In the genomic region with DNA sequence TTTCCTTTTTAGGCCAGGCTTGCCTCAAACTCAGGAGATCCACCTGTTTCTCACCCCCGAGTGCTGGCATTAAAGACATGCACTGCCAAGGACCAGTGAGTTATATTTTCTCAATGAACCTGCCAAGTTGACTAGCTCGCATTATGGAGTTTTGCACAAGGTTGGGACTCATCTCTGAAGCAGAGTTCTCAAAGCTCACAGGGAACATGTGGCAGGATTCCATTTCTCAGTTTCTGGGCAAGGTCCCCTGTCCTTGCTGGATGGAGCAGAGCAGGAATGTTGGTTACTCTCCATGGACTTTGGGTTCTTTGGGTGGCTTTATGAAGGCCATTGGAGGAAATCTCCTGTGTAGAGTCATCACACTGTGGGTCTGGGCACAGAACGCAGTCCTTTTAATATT, we compare ENCODE assay signal across 9 mouse cellular contexts. TPM values are rescaled to one million over a fixed set of nuclear protein-coding genes. Genes with fewer than 3 reads are reported as not detected.
DNase-seq lines count a peak whose midpoint lies in the region; ATAC-seq and TF ChIP-seq lines count a peak whose summit lies in the region.
"Had no signal": no experiment of that assay in that cellular context is flagged by ENCODE, and none has a peak within 500 bp of the region (broad histone marks: within the 10 kb centered on the region; RNA-seq: fewer than 3 reads in every experiment).

No protein-coding gene starts in this region.

- H3K27me3 ChIP-seq in lung, embryonic 16.5 days (ENCODE audit: control insufficient read depth, insufficient read depth, low read depth, low read length): no peaks in the 10 kb centered on the region
- H3K27me3 ChIP-seq in limb, embryonic 14.5 days (ENCODE audit: control insufficient read depth, insufficient read depth, low read length): no peaks in the 10 kb centered on the region
- no peaks in the 10 kb centered on the region for H3K27me3 ChIP-seq in stomach, embryonic 15.5 days (replicated peaks)

- ATAC-seq in lung, embryonic 16.5 days (ENCODE audit: low read depth): no peak
- ATAC-seq in limb, embryonic 14.5 days (ENCODE audit: low FRiP score, low read depth): no peak
- ATAC-seq in stomach, embryonic 15.5 days (ENCODE audit: insufficient read depth, low FRiP score, low read depth): no peak

- no peak for TF ChIP-seq POLR2A in limb, embryonic 14.5 days (IDR thresholded peaks at IDR 0.05; ENCODE audit: borderline replicate concordance, extremely low read depth, insufficient read depth, insufficient read length)

- peak overlapping the region; percentile 51 for H3K4me3 ChIP-seq in lung, embryonic 16.5 days (ENCODE audit: low read length)
- H3K4me3 ChIP-seq in limb, embryonic 14.5 days (replicated peaks; ENCODE audit: low read length): peak overlapping the region; percentile 36
- peak overlapping the region; percentile 44 for H3K4me3 ChIP-seq in stomach, embryonic 15.5 days (replicated peaks)

- H3K4me1 ChIP-seq in lung, embryonic 16.5 days (replicated peaks; ENCODE audit: control insufficient read depth, insufficient read depth, low read length): peaks cover 4% of the 10 kb centered on the region
- no peaks in the 10 kb centered on the region for H3K4me1 ChIP-seq in limb, embryonic 14.5 days (ENCODE audit: control insufficient read depth, insufficient read depth, low read length)
- H3K4me1 ChIP-seq in stomach, embryonic 15.5 days: peaks cover 5% of the 10 kb centered on the region; the same call in 1 of the 2 replicates

- no peaks in the 10 kb centered on the region for H3K36me3 ChIP-seq in lung, embryonic 16.5 days (ENCODE audit: control insufficient read depth, insufficient read depth, low read length)
- H3K36me3 ChIP-seq in limb, embryonic 14.5 days (ENCODE audit: control insufficient read depth, insufficient read depth, low read length): no peaks in the 10 kb centered on the region
- H3K36me3 ChIP-seq in stomach, embryonic 15.5 days: no peaks in the 10 kb centered on the region

- WGBS in lung, embryonic 16.5 days: 79% methylated on average over 3 of the region's 3 CpGs
- WGBS in limb, embryonic 14.5 days: 85% methylated on average over 3 of the region's 3 CpGs
- 79% methylated on average over 3 of the region's 3 CpGs for WGBS in stomach, embryonic 15.5 days

- peak overlapping the region; percentile 74 for H3K4me2 ChIP-seq in lung, embryonic 16.5 days (ENCODE audit: low read depth, low read length)
- peak overlapping the region; percentile 63 for H3K4me2 ChIP-seq in limb, embryonic 14.5 days (replicated peaks; ENCODE audit: low read depth, low read length, severe bottlenecking)
- peak overlapping the region; percentile 77 for H3K4me2 ChIP-seq in stomach, embryonic 15.5 days

- DNase-seq in adrenal gland, postnatal 14 days: peak; percentile 17
- DNase-seq in adrenal gland, adult (ENCODE audit: inconsistent age in 2 of 2, low spot score in 1 of 2): no peak
- no peak for DNase-seq in lung, adult 18-20 months
- no peak for DNase-seq in limb, embryonic 14.5 days (ENCODE audit: low spot score)
- no peak for DNase-seq in urinary bladder, adult 18-20 months (ENCODE audit: low spot score in 2 of 2)
- DNase-seq in left cerebral cortex, adult 11 months (ENCODE audit: low spot score): no peak

- no peak overlapping the region; the same call in 1 of the 2 replicates for H3K27ac ChIP-seq in lung, embryonic 16.5 days (ENCODE audit: low read length)
- no peak overlapping the region for H3K27ac ChIP-seq in limb, embryonic 14.5 days (replicated peaks; ENCODE audit: low read depth, low read length)
- H3K27ac ChIP-seq in stomach, embryonic 15.5 days: no peak overlapping the region

- H3K9me3 ChIP-seq in lung, embryonic 16.5 days (ENCODE audit: control insufficient read depth, low read length): no peaks in the 10 kb centered on the region
- no peaks in the 10 kb centered on the region for H3K9me3 ChIP-seq in limb, embryonic 14.5 days (ENCODE audit: control insufficient read depth, low read length)
- H3K9me3 ChIP-seq in stomach, embryonic 15.5 days: no peaks in the 10 kb centered on the region

- H3K9ac ChIP-seq in lung, embryonic 16.5 days (ENCODE audit: low read length): peak overlapping the region; percentile 61
- H3K9ac ChIP-seq in limb, embryonic 14.5 days (ENCODE audit: low read depth, low read length, severe bottlenecking): no peak overlapping the region
- no peak overlapping the region for H3K9ac ChIP-seq in stomach, embryonic 15.5 days

RNA-seq across cellular contexts. Expression of a gene that starts 0.5 kb away (rescaled TPM):
- total RNA-seq in adrenal gland, postnatal 14 days (2021): not detected in 2 replicates
- polyA plus RNA-seq in lung, embryonic 16.5 days (2015; fragmentation: Nextera tagmentation; extraction: Ambion mirVana): not detected in 2 replicates
- not detected in 2 replicates for polyA plus RNA-seq in limb, embryonic 14.5 days (2012; rRNA removed)
- not detected in 2 replicates for polyA plus RNA-seq in limb, embryonic 14.5 days (2014; fragmentation: Nextera tagmentation; extraction: Ambion mirVana)
- 0.09 and 0.13 TPM in 2 replicates for polyA plus RNA-seq in stomach, embryonic 15.5 days (2015; fragmentation: Nextera tagmentation; extraction: Ambion mirVana)
- total RNA-seq: layer of hippocampus, postnatal 14 days had no signal

RNA-seq across cellular contexts. Expression of a gene that starts 0.7 kb away (rescaled TPM):
- 23.3 and 27.6 TPM in 2 replicates for total RNA-seq in adrenal gland, postnatal 14 days (2021)
- polyA plus RNA-seq in lung, embryonic 16.5 days (2015; fragmentation: Nextera tagmentation; extraction: Ambion mirVana): 18.8 and 19.4 TPM in 2 replicates
- 27.4 and 29.0 TPM in 2 replicates for polyA plus RNA-seq in limb, embryonic 14.5 days (2012; rRNA removed)
- polyA plus RNA-seq in limb, embryonic 14.5 days (2014; fragmentation: Nextera tagmentation; extraction: Ambion mirVana): 23.4 and 26.6 TPM in 2 replicates
- polyA plus RNA-seq in stomach, embryonic 15.5 days (2015; fragmentation: Nextera tagmentation; extraction: Ambion mirVana): 17.3 and 18.8 TPM in 2 replicates

RNA-seq across cellular contexts. Expression of a gene that starts 10.6 kb away (rescaled TPM):
- total RNA-seq in adrenal gland, postnatal 14 days (2021): 44.2 and 52.7 TPM in 2 replicates
- polyA plus RNA-seq in lung, embryonic 16.5 days (2015; fragmentation: Nextera tagmentation; extraction: Ambion mirVana): 7.2 and 11.7 TPM in 2 replicates
- polyA plus RNA-seq in limb, embryonic 14.5 days (2012; rRNA removed): 13.5 and 15.0 TPM in 2 replicates
- 10.0 and 10.8 TPM in 2 replicates for polyA plus RNA-seq in limb, embryonic 14.5 days (2014; fragmentation: Nextera tagmentation; extraction: Ambion mirVana)
- 11.4 and 14.8 TPM in 2 replicates for polyA plus RNA-seq in stomach, embryonic 15.5 days (2015; fragmentation: Nextera tagmentation; extraction: Ambion mirVana)

RNA-seq across cellular contexts. Expression of a gene that starts 14.9 kb away (rescaled TPM):
- total RNA-seq in adrenal gland, postnatal 14 days (2021): 2.2 and 3.0 TPM in 2 replicates
- not detected in 2 replicates for polyA plus RNA-seq in lung, embryonic 16.5 days (2015; fragmentation: Nextera tagmentation; extraction: Ambion mirVana)
- polyA plus RNA-seq in limb, embryonic 14.5 days (2012; rRNA removed): 0.12 and 0.21 TPM in 2 replicates
- polyA plus RNA-seq in limb, embryonic 14.5 days (2014; fragmentation: Nextera tagmentation; extraction: Ambion mirVana): not detected in 2 replicates
- polyA plus RNA-seq in stomach, embryonic 15.5 days (2015; fragmentation: Nextera tagmentation; extraction: Ambion mirVana): 0.28 and 0.50 TPM in 2 replicates

RNA-seq across cellular contexts. Expression of a gene that starts 22.9 kb away (rescaled TPM):
- total RNA-seq in adrenal gland, postnatal 14 days (2021): 4.6 and 8.2 TPM in 2 replicates
- 2.0 and 2.2 TPM in 2 replicates for polyA plus RNA-seq in lung, embryonic 16.5 days (2015; fragmentation: Nextera tagmentation; extraction: Ambion mirVana)
- polyA plus RNA-seq in limb, embryonic 14.5 days (2012; rRNA removed): 0.14 and 0.42 TPM in 2 replicates
- polyA plus RNA-seq in limb, embryonic 14.5 days (2014; fragmentation: Nextera tagmentation; extraction: Ambion mirVana): 1.5 and 3.3 TPM in 2 replicates
- 2.6 and 4.2 TPM in 2 replicates for polyA plus RNA-seq in stomach, embryonic 15.5 days (2015; fragmentation: Nextera tagmentation; extraction: Ambion mirVana)
